Mouse (Mus musculus) kidney, adult 2 months (tissue): Measurements from ENCODE around the gene Tyw5.

Source experiments
- CTCF ChIP-seq: fragments of 200-500 bp; conservative IDR thresholded peaks from 2 replicates; pipeline ENCODE4 v1.5.1; 2011; ENCODE audit warnings: low read depth, mild to moderate bottlenecking, control low read depth, low read length, moderate library complexity, mixed read lengths; ENCODE audit not compliant: insufficient read depth, insufficient read length
- POLR2A ChIP-seq: fragments of 200-500 bp; IDR thresholded peaks from one replicate; pipeline ENCODE4 v1.6.1; 2011; ENCODE audit warnings: low read depth, low read length, control low read depth

DNA sequence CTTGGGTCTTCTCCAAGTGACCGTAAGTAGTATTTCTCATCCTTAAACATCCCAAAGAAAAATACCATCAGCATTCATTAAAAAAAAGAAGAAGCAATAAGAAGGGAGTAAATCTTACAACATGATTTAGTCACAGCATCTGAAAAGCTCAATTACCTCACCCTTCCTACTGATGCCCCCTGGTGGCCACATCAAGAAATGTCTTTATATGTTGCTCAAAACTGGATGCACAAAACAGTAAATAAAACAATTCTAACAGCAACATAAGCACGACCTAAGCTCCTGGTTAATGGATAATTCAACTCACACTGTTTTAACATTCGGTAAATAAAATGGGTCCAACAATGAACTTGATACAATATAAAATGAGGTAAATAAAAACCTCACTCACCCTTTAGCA is 12.8 kb downstream of the Tyw5 start:
- TF ChIP-seq CTCF: no peak
- no peak for TF ChIP-seq POLR2A
